Mouse (Mus musculus) spleen, adult 12 weeks (tissue): ENCODE data around the gene Btbd35f23.
"Not testable (repeated sequence)": the region's sequence is repeated elsewhere in the genome, so short reads cannot be mapped to it uniquely, and the experiment has no call there.

ENCODE experiments used
- DNase-seq: peaks from one replicate; pipeline ENCODE4 v3.0.0; 2022; ENCODE audit warnings: low spot score

Gene Btbd35f23

GRCm38 (mm10) chrX:3076575-3076974, at the start of gene Btbd35f23:
Gene Btbd35f23 (plus strand): TSS chrX:3076875.
- not testable (repeated sequence) for DNase-seq
